Mouse (Mus musculus) Patski (cell line): ENCODE data around the gene Pemt. TPM values are rescaled to one million over a fixed set of nuclear protein-coding genes. Genes with fewer than 3 reads are reported as not detected.

Experiments
- ATAC-seq: fragments of 100-300 bp; one replicate; pipeline ENCODE4 v1.8.0; 2021
- CTCF ChIA-PET: fragments of 350-600 bp; sonication (Branson Sonifier 250); formaldehyde crosslinking; loops from one replicate; lab custom pipeline; 2022; ENCODE audit warnings: inconsistent platforms; lab: Charles Lee
- POLR2A ChIA-PET: fragments of 350-600 bp; sonication (Branson Sonifier 250); formaldehyde crosslinking; loops from one replicate; lab custom pipeline; 2022; ENCODE audit warnings: antibody characterized with exemption, inconsistent platforms; lab: Charles Lee
- DNase-seq: peaks from one replicate; pipeline ENCODE4 v3.0.0-alpha.2; 2011; ENCODE audit warnings: low read depth, low spot score
- H3K27me3 ChIP-seq: fragments of 371-371 bp; one replicate; pipeline ENCODE4 v1.5.1; 2021
- CTCF ChIP-seq: fragments of 100-300 bp; IDR thresholded peaks from one replicate; pipeline ENCODE4 v1.5.1; 2021
- in situ Hi-C: fragments of 300-500 bp; cut with MboI; formaldehyde crosslinking; loops from 3 replicates; pipeline ENCODE4 v1.11.1; 2018; ENCODE audit warnings: low pct_unique_long_range_greater_than_20kb, mixed read lengths
- polyA plus RNA-seq: library from polyadenylated mRNA; unstranded; gene quantifications from one replicate; pipeline ENCODE4 v1.2.3, GENCODE M21; 2021

Gene Pemt
- polyA plus RNA-seq, 1 experiment from 2014 or later = 6.9 TPM

DNA sequence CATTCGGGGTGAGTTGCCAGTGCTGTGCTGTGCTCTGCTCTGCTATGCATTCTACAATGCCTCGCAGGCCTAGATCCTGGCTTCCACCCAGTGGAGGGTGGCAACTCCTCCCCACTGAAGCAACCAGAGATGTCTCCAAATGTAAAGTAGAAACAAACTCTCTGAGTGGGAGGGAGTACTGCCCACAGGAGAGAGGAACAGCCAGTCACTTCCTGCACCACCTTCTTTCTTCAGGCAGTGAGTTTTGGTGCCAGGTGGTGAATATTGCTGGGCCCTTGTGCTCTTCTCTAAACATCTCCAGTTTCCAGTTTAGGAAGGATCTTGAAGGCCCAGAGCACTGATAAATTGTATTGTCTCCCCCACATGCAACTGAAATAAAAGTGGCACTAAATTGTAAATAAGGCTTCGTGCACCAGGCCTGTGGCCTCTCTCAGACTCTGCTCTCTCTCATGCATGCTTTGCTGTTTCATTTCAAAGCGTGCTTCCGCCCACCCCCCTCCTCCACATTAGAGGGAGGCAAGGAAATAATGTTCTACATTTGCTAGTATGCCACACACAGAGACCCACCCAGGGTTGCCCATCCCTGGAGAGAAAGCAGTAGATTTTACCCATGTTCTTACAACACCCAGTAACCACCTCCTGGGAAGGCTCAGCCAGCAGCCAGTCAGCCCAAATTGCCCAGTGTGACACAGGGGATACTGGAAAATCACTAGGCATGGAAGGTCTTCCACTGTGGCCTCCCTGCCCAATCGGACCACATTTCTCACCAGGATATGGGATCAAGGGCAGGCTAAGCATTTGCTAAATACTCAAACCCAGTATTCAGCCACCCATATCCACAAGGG, 13.5 kb downstream of the Pemt start:
- H3K27me3 ChIP-seq = no peaks in the 10 kb centered on the region
- ATAC-seq = no peak
- DNase-seq = no peak
- CTCF ChIA-PET = no interaction called here
- POLR2A ChIA-PET = no interaction called here
- no peak for TF ChIP-seq CTCF
- in situ Hi-C loops = loop anchor here (5.0 kb wide), 1 partner anchor 66 kb away; no protein-coding TSS in a partner anchor

DNA sequence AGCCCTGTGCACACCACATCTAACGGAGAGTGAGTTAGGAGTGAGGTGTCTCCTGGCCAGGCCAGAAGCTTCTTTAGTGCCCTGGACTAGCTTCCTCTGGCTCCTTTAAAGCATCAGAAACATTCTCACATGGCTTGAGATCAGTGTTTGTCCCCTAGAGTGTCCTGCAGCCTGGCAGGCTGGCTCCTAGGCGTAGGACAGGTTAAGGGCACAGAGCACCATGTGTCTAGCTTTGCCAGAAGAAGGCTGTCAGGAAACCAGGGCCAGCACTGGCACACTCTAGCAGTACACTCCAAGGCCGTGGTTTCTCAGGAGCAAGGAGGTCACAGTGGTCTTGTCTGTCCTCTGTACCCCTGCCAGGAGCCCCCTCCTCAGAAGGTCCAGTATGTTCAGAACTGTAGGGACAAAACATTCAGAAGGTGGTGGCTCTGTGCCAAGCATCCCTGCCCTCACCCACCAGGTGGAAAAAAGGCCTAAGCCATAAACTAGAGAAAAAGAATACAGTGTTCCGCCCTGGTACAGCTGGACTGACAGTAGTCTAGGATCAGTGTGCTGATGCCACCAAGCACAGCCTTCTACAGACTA, 15.4 kb downstream of the Pemt start:
- in situ Hi-C loops = loop anchor here (5.0 kb wide), 1 partner anchor 64 kb away; no protein-coding TSS in a partner anchor
- no peak for ATAC-seq
- POLR2A ChIA-PET = interaction anchor here (0.6 kb wide), 1 partner anchor 511 kb away, joined by 5 read pairs; no protein-coding TSS in a partner anchor

GRCm38 (mm10) chr11:60029976-60030375, 16.3 kb downstream of the Pemt start:
- H3K27me3 ChIP-seq = no peaks in the 10 kb centered on the region
- ChIA-PET POLR2A (interaction anchor here (0.6 kb wide), 1 partner anchor 511 kb away, joined by 5 read pairs; no protein-coding TSS in a partner anchor), CTCF (no interaction called here)
- in situ Hi-C loops = loop anchor here (5.0 kb wide), 2 partner anchors 63 to 153 kb away; no protein-coding TSS in a partner anchor
- no peak for ATAC-seq
- no peak for DNase-seq
- TF ChIP-seq CTCF = no peak

More for the DNA sequence above, 15.4 kb downstream of the Pemt start:
- no peaks in the 10 kb centered on the region for H3K27me3 ChIP-seq
- no peak for TF ChIP-seq CTCF
- CTCF ChIA-PET = no interaction called here
- DNase-seq = no peak

GRCm38 (mm10) chr11:60027913-60028875, 18.1 kb downstream of the Pemt start:
- no peak for ATAC-seq
- no peak for DNase-seq
- no peaks in the 10 kb centered on the region for H3K27me3 ChIP-seq
- ChIA-PET POLR2A (interaction anchor here (1.0 kb wide), 1 partner anchor 150 kb away, joined by 3 read pairs; no protein-coding TSS in a partner anchor), CTCF (interaction anchor here (0.6 to 2.9 kb wide), 9 partner anchors 11 to 150 kb away, joined by 3 to 14 read pairs (median 4); no protein-coding TSS in a partner anchor)
- in situ Hi-C loops = loop anchor here (5.0 kb wide), 1 partner anchor 151 kb away; no protein-coding TSS in a partner anchor
- TF ChIP-seq CTCF = no peak

DNA sequence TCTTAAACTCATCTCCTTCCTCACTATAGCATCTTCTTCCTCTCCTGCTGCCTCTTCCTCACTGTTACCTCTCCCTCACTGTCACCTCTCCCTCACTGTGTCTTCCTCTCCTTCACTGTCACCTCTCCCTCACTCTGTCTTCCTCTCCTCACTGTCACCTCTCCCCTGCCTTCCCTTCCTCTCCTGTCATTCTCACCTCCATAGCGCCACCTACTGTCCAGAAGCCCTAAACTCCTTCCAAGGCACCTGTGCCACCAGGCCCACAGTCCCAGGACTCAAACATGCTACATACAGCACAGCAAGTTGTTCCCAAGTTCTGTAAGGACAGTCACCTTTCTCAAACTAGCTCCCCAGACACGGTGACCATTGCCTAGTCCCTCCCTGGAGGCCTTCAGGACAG, 19.0 kb downstream of the Pemt start:
- peak; percentile 89 for TF ChIP-seq CTCF
- ATAC-seq (no peak), DNase-seq (no peak)
- in situ Hi-C loops = loop anchor here (5.0 kb wide), 1 partner anchor 150 kb away; no protein-coding TSS in a partner anchor
- no peaks in the 10 kb centered on the region for H3K27me3 ChIP-seq
- ChIA-PET CTCF (interaction anchor here (0.7 to 2.9 kb wide), 7 partner anchors 12 to 149 kb away, joined by 3 to 14 read pairs (median 5); no protein-coding TSS in a partner anchor), POLR2A (no interaction called here)

- ChIA-PET POLR2A (interaction anchor here (0.7 kb wide), 1 partner anchor 147 kb away, joined by 3 read pairs; no protein-coding TSS in a partner anchor), CTCF (interaction anchor here (1.1 to 2.9 kb wide), 2 partner anchors 145 to 148 kb away, joined by 3 to 14 read pairs; no protein-coding TSS in a partner anchor)
- in situ Hi-C loops = loop anchor here (5.0 kb wide), 1 partner anchor 149 kb away; no protein-coding TSS in a partner anchor
- DNase-seq (no peak), ATAC-seq (no peak)
- H3K27me3 ChIP-seq = no peaks in the 10 kb centered on the region
- no peak for TF ChIP-seq CTCF
These were observed 20.1 kb downstream of the Pemt start for GRCm38 (mm10) chr11:60026166-60026565.

GRCm38 (mm10) chr11:60021201-60021600, 25.1 kb downstream of the Pemt start:
- ATAC-seq = no peak
- POLR2A ChIA-PET = interaction anchor here (0.7 kb wide), 1 partner anchor 1736 kb away, joined by 3 read pairs; no protein-coding TSS in a partner anchor
- in situ Hi-C loops = no loop called here

GRCm38 (mm10) chr11:60016726-60017125, 29.6 kb downstream of the Pemt start:
- no peak for DNase-seq
- POLR2A ChIA-PET = no interaction called here
- no peaks in the 10 kb centered on the region for H3K27me3 ChIP-seq

More at GRCm38 (mm10) chr11:60021201-60021600, 25.1 kb downstream of the Pemt start:
- DNase-seq = no peak
- TF ChIP-seq CTCF = no peak
- H3K27me3 ChIP-seq = no peaks in the 10 kb centered on the region
- CTCF ChIA-PET = no interaction called here

GRCm38 (mm10) chr11:60011516-60011915, 34.8 kb downstream of the Pemt start:
- in situ Hi-C loops = no loop called here
- no peak for ATAC-seq

More at GRCm38 (mm10) chr11:60016726-60017125, 29.6 kb downstream of the Pemt start:
- CTCF ChIA-PET = no interaction called here
- TF ChIP-seq CTCF = no peak
- ATAC-seq = no peak
- in situ Hi-C loops = no loop called here

More at GRCm38 (mm10) chr11:60011516-60011915, 34.8 kb downstream of the Pemt start:
- TF ChIP-seq CTCF = no peak
- H3K27me3 ChIP-seq = peaks cover 2% of the 10 kb centered on the region
- POLR2A ChIA-PET = no interaction called here
- DNase-seq = no peak
- CTCF ChIA-PET = no interaction called here
